Mouse (Mus musculus): ENCODE measurements at regions not wholly inside any gene's neighbourhood (a gene's known extent, or its start where the extent isn't known, plus 50 kb on each side); places are given as distances from the start of the nearest gene placed in this dataset.

DNA sequence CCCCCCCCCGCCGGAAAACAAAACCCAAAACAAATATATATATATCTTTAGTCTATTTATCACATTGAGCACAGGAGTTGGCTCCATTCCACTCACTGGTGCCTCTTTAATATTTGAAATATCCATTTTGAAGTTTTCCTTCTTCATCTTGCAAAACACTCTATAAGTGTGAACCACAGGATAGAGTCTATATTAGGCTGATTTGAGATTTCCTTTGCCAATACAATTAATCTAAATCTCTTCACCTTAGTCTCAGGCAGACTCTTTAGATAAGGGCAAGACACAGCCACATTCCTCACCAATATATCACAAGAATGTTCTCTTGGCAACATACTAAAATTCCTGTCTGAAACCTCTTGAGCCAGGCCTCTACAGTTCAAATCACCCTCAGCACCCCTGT lies 282.1 kb upstream of the Mpdz start:
- Histone ChIP-seq H3K27ac (ENCODE audit: low read depth, low read length) (no peak overlapping the region), H3K4me3 (ENCODE audit: low read depth, low read length) (no peak overlapping the region), H3K36me3 (ENCODE audit: insufficient read depth) (no peaks in the 10 kb centered on the region), H3K27me3 (ENCODE audit: insufficient read depth, low read length) (no peaks in the 10 kb centered on the region), H3K9me3 (ENCODE audit: low read length) (no peaks in the 10 kb centered on the region), H3K4me1 (ENCODE audit: insufficient read depth) (no peaks in the 10 kb centered on the region; the same call in 1 of the 2 replicates), H3K4me2 (ENCODE audit: low read depth) (no peak overlapping the region), H3K9ac (no peak overlapping the region)
- 100% methylated on average over 2 of the region's 2 CpGs for WGBS
- no peak for TF ChIP-seq CTCF (IDR thresholded peaks at IDR 0.05; ENCODE audit: low read depth)
- no peak for ATAC-seq
- DNase-seq = no peak

DNA sequence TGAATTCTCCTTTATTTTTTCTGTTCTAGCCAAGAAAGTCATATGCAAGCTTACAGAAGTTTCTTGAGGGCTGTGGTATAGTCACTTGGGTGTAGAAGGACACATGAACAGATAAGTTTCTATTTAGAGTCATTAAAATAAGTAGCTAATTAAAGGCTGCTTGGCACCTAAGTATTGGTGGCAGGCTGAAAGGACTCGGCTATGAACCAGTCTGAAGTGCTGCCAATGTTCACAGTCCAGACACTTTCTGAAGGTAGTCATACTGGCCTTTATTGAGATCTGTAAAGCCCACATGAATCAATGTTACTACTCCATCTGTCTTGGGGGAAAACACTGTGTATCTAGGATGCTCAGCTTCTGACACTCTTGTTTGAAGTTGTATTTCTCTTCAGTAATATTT lies 269.8 kb upstream of the Mpdz start:
- H3K27me3 ChIP-seq (ENCODE audit: insufficient read depth, low read length) = no peaks in the 10 kb centered on the region
- DNase-seq = peak; percentile 9
- no peak overlapping the region for H3K27ac ChIP-seq (ENCODE audit: low read depth, low read length)
- H3K4me2 ChIP-seq (ENCODE audit: low read depth) = no peak overlapping the region
- no peak for ATAC-seq
- no peak for TF ChIP-seq CTCF (IDR thresholded peaks at IDR 0.05; ENCODE audit: low read depth)
- no peaks in the 10 kb centered on the region for H3K36me3 ChIP-seq (ENCODE audit: insufficient read depth)
- no peaks in the 10 kb centered on the region for H3K4me1 ChIP-seq (ENCODE audit: insufficient read depth)
- H3K9me3 ChIP-seq (ENCODE audit: low read length) = no peaks in the 10 kb centered on the region
- H3K4me3 ChIP-seq (ENCODE audit: low read depth, low read length) = no peak overlapping the region
- WGBS = 25% methylated on average over 1 of the region's 1 CpGs
- no peak overlapping the region for H3K9ac ChIP-seq

DNA sequence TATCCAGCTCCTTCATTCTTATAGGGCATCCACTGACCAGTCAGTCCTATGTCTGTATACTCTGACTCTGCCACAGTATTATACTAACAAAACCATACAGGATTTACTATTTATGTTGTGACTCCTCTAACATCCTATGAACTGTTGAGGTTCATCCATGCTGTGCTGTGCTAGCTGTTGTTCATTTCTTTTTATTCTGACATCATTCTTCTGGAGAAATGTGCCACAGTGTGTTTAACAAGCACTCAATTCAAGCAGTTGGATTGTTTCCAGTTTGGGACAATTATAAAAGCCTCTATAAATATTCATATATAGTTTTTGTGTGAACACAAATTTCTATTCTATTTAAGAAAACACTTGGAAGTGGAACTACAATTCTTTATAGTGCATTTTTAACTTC lies 252.6 kb upstream of the Mpdz start:
- H3K9ac ChIP-seq = no peak overlapping the region
- DNase-seq (peak; percentile 14), ATAC-seq (peak; percentile 54)

DNA sequence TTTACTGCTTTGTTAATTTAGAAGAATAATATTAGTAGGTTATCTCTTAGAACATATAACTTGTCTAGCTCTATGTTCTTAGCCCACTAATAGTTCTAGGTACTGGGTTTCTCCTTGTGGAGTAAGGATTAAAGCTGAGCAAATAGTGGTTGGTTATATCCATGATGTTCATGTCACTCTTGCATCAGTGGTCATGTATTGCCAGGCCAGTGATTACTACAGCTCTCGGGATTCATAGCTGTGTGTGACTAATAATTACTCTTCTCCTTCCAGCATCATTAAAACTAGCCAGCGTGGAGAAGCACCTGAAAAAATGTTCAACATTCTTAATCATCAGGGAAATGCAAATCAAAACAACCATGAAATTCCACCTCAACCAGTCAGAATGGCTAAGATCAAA lies 234.6 kb upstream of the Mpdz start:
- DNase-seq (no peak), ATAC-seq (no peak)
- Histone ChIP-seq H3K9me3 (ENCODE audit: low read length) (no peaks in the 10 kb centered on the region), H3K27ac (ENCODE audit: low read depth, low read length) (no peak overlapping the region), H3K36me3 (ENCODE audit: insufficient read depth) (no peaks in the 10 kb centered on the region), H3K4me2 (ENCODE audit: low read depth) (no peak overlapping the region), H3K9ac (no peak overlapping the region), H3K27me3 (ENCODE audit: insufficient read depth, low read length) (no peaks in the 10 kb centered on the region), H3K4me1 (ENCODE audit: insufficient read depth) (no peaks in the 10 kb centered on the region), H3K4me3 (ENCODE audit: low read depth, low read length) (no peak overlapping the region)
- 79% methylated on average over 2 of the region's 2 CpGs for WGBS
- TF ChIP-seq CTCF (IDR thresholded peaks at IDR 0.05; ENCODE audit: low read depth) = no peak

More for the DNA sequence above, 252.6 kb upstream of the Mpdz start:
- no peak overlapping the region for H3K27ac ChIP-seq (ENCODE audit: low read depth, low read length)
- H3K27me3 ChIP-seq (ENCODE audit: insufficient read depth, low read length) = no peaks in the 10 kb centered on the region
- H3K9me3 ChIP-seq (ENCODE audit: low read length) = no peaks in the 10 kb centered on the region
- H3K4me1 ChIP-seq (ENCODE audit: insufficient read depth) = no peaks in the 10 kb centered on the region
- TF ChIP-seq CTCF (IDR thresholded peaks at IDR 0.05; ENCODE audit: low read depth) = no peak
- no peaks in the 10 kb centered on the region for H3K36me3 ChIP-seq (ENCODE audit: insufficient read depth)
- H3K4me2 ChIP-seq (ENCODE audit: low read depth) = no peak overlapping the region
- no peak overlapping the region for H3K4me3 ChIP-seq (ENCODE audit: low read depth, low read length)

DNA sequence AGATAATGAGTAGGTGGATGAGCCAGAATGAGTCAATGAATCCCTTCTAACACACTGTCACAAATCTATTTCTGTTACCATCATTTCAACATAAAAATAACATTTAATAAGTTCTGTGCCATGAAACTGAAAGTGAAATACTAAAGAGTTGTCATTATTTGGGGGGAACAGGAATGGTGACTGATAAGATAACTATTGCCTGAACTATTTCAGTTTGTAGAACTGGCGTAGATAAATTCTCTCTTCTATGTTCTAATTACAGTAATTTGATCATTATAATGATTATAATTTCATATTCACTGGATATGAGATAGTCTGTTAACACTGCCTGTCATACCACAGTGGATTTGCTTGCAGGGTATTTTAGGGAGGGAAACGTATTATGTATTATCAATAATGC lies 232.3 kb upstream of the Mpdz start:
- H3K36me3 ChIP-seq (ENCODE audit: insufficient read depth) = no peaks in the 10 kb centered on the region
- no peak for TF ChIP-seq CTCF (IDR thresholded peaks at IDR 0.05; ENCODE audit: low read depth)

DNA sequence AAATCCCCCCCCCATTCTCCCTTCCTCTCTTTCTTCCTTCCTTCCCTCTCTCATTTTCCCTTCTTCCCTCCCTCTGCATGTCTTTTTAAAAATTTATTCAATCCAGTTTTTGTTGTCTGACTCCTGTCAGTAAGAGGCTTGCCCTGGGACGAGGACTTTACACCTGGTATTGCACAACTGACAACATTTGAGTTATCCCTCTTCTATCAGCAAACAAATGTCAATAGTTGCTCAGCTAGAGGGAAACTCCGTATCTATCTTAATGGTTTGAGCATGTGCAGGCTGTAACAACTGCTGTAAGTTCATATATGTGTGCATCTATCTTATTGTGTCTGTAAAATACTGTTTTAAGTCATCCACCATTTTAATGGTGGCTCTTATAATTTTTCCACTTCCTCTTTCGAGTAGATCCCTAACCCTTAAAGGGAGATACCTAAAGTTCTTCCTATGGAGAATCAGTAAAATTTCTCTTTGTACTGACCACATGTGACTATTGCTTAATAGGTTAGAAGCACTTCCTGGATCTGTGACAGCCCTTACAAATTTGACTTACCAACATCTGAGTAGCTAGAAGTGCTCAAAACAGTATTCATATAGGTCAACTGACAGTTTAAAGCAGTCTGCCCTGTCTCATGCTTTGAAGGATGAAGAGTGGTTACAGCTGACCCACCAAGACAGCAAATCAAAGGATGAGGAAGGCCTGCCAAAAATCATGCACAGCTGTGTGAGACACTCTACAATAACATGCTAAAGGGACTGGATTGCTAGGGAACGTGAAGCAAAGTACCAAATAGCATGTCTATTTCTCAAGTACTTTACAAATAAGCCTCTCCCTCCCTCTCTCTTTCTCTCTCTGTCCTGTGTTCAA lies 231.0 kb upstream of the Mpdz start:
- no peaks in the 10 kb centered on the region for H3K27me3 ChIP-seq (ENCODE audit: insufficient read depth, low read length)
- H3K36me3 ChIP-seq (ENCODE audit: insufficient read depth) = no peaks in the 10 kb centered on the region
- no peak overlapping the region for H3K27ac ChIP-seq (ENCODE audit: low read depth, low read length)
- H3K4me2 ChIP-seq (ENCODE audit: low read depth) = no peak overlapping the region
- DNase-seq (no peak), ATAC-seq (no peak)
- H3K4me3 ChIP-seq (ENCODE audit: low read depth, low read length) = no peak overlapping the region
- H3K9ac ChIP-seq = no peak overlapping the region
- TF ChIP-seq CTCF (IDR thresholded peaks at IDR 0.05; ENCODE audit: low read depth) = no peak
- 75% methylated on average over 4 of the region's 4 CpGs for WGBS
- no peaks in the 10 kb centered on the region for H3K4me1 ChIP-seq (ENCODE audit: insufficient read depth)
- no peaks in the 10 kb centered on the region for H3K9me3 ChIP-seq (ENCODE audit: low read length)

More for the DNA sequence above, 232.3 kb upstream of the Mpdz start:
- peak; percentile 70; the same call in 1 of the 2 replicates for ATAC-seq
- no peaks in the 10 kb centered on the region for H3K27me3 ChIP-seq (ENCODE audit: insufficient read depth, low read length)
- 74% methylated on average over 2 of the region's 2 CpGs for WGBS
- H3K27ac ChIP-seq (ENCODE audit: low read depth, low read length) = no peak overlapping the region
- no peak overlapping the region for H3K4me3 ChIP-seq (ENCODE audit: low read depth, low read length)
- no peak overlapping the region for H3K4me2 ChIP-seq (ENCODE audit: low read depth)
- DNase-seq = no peak
- no peak overlapping the region for H3K9ac ChIP-seq
- H3K4me1 ChIP-seq (ENCODE audit: insufficient read depth) = no peaks in the 10 kb centered on the region
- H3K9me3 ChIP-seq (ENCODE audit: low read length) = no peaks in the 10 kb centered on the region

DNA sequence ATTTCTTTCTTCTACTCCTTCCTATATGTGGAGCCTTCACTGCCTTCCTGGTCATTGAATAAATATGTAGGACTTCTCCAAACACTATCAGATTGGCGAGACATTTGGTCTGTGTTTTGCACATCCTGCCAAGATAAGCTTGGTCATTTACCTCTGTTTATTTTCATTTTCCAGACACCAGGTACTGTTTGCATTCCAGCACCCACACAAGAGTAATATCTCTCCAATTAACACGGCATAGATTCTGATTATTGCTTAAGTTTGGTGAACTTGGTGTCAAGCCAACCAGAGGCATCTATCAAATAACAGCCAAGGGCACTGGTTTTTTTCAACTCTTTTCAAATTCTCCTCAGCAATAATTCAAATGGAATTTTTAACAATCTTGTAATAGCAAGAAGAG lies 229.4 kb upstream of the Mpdz start:
- 76% methylated on average over 2 of the region's 2 CpGs for WGBS
- Histone ChIP-seq H3K9ac (no peak overlapping the region), H3K9me3 (ENCODE audit: low read length) (no peaks in the 10 kb centered on the region), H3K36me3 (ENCODE audit: insufficient read depth) (no peaks in the 10 kb centered on the region), H3K4me3 (ENCODE audit: low read depth, low read length) (no peak overlapping the region), H3K27ac (ENCODE audit: low read depth, low read length) (no peak overlapping the region), H3K4me1 (ENCODE audit: insufficient read depth) (no peaks in the 10 kb centered on the region), H3K27me3 (ENCODE audit: insufficient read depth, low read length) (no peaks in the 10 kb centered on the region), H3K4me2 (ENCODE audit: low read depth) (no peak overlapping the region)
- DNase-seq = no peak
- no peak for TF ChIP-seq CTCF (IDR thresholded peaks at IDR 0.05; ENCODE audit: low read depth)
- no peak for ATAC-seq
